Mouse (Mus musculus) adrenal gland, postnatal 14 days (tissue): ENCODE measurements at regions not wholly inside any gene's neighbourhood (a gene's known extent, or its start where the extent isn't known, plus 50 kb on each side); places are given as distances from the start of the nearest gene placed in this dataset.
"Not testable (repeated sequence)": the region's sequence is repeated elsewhere in the genome, so short reads cannot be mapped to it uniquely, and the experiment has no call there.

ENCODE experiments used
- DNase-seq: peaks from one replicate; pipeline ENCODE4 v3.0.0; 2021; ENCODE audit warnings: mixed read lengths

- peak; percentile 7 for DNase-seq
Observed at GRCm38 (mm10) chr13:26457487-26458253, 312.3 kb downstream of the Hdgfl1 start.

- DNase-seq: no peak
Observed at GRCm38 (mm10) chr13:26426639-26427038, 343.3 kb downstream of the Hdgfl1 start.

- DNase-seq: no peak
Observed at GRCm38 (mm10) chr13:26424513-26424912, 345.5 kb downstream of the Hdgfl1 start.

- no peak for DNase-seq
Observed at GRCm38 (mm10) chr13:26405757-26406156, 364.2 kb downstream of the Hdgfl1 start.

- no peak for DNase-seq
Observed at GRCm38 (mm10) chr13:26404707-26405106, 365.3 kb downstream of the Hdgfl1 start.

- no peak for DNase-seq
Observed at GRCm38 (mm10) chr13:26387861-26388621, 381.9 kb downstream of the Hdgfl1 start.

GRCm38 (mm10) chr13:26382631-26383030 lies 387.3 kb downstream of the Hdgfl1 start:
- no peak for DNase-seq

GRCm38 (mm10) chr13:26382154-26382553 lies 387.8 kb downstream of the Hdgfl1 start:
- no peak for DNase-seq

- no peak for DNase-seq
Observed at GRCm38 (mm10) chr13:26375546-26375945, 394.4 kb downstream of the Hdgfl1 start.

- DNase-seq: not testable (repeated sequence)
Observed at GRCm38 (mm10) chr13:26365911-26366310, 404.1 kb downstream of the Hdgfl1 start.

GRCm38 (mm10) chr13:26356341-26356740 lies 413.6 kb downstream of the Hdgfl1 start:
- no peak for DNase-seq

- no peak for DNase-seq
Observed at GRCm38 (mm10) chr13:26354421-26354820, 415.5 kb downstream of the Hdgfl1 start.

GRCm38 (mm10) chr13:26350510-26350909 lies 419.5 kb downstream of the Hdgfl1 start:
- DNase-seq: no peak

- no peak for DNase-seq
Observed at GRCm38 (mm10) chr13:26338795-26339194, 431.2 kb downstream of the Hdgfl1 start.

- DNase-seq: no peak
Observed at GRCm38 (mm10) chr13:26325066-26325465, 444.9 kb downstream of the Hdgfl1 start.

- DNase-seq: no peak
Observed at GRCm38 (mm10) chr13:26324633-26325032, 445.3 kb downstream of the Hdgfl1 start.

GRCm38 (mm10) chr13:26318557-26318956 lies 451.4 kb downstream of the Hdgfl1 start:
- DNase-seq: no peak

- no peak for DNase-seq
Observed at GRCm38 (mm10) chr13:26312246-26313010, 457.5 kb downstream of the Hdgfl1 start.

GRCm38 (mm10) chr13:26284073-26284444 lies 485.9 kb downstream of the Hdgfl1 start:
- no peak for DNase-seq

- no peak for DNase-seq
Observed at GRCm38 (mm10) chr13:26283397-26284072, 486.4 kb downstream of the Hdgfl1 start.

GRCm38 (mm10) chr13:26282291-26282690 lies 487.7 kb downstream of the Hdgfl1 start:
- DNase-seq: no peak

- DNase-seq: no peak
Observed at GRCm38 (mm10) chr13:26272850-26273249, 497.1 kb downstream of the Hdgfl1 start.
